Mouse (Mus musculus) stomach, postnatal 0 days (tissue): ENCODE data around the gene Mcemp1.

Experiments
- CTCF ChIP-seq: IDR thresholded peaks from 2 replicates; pipeline ENCODE4 v1.5.1; 2016; ENCODE audit warnings: antibody characterized with exemption, low read depth, mild to moderate bottlenecking, moderate library complexity
- EP300 ChIP-seq: optimal IDR thresholded peaks from 2 replicates; pipeline ENCODE3; 2016; ENCODE audit warnings: antibody characterized with exemption

GRCm38 (mm10) chr8:3684530-3684929, 19.0 kb downstream of the Mcemp1 start:
- TF ChIP-seq EP300 (no peak), CTCF (no peak)
